Mouse (Mus musculus): Measurements from ENCODE around the gene Tas1r3. TPM values are rescaled to one million over a fixed set of nuclear protein-coding genes. Genes with fewer than 3 reads are reported as not detected.
A peak's percentile ranks its signal among the peaks of the same experiment; 100 is the strongest.

Gene Tas1r3
- polyA plus RNA-seq, 1 experiment from 2014 or later: 0.19 TPM

DNA sequence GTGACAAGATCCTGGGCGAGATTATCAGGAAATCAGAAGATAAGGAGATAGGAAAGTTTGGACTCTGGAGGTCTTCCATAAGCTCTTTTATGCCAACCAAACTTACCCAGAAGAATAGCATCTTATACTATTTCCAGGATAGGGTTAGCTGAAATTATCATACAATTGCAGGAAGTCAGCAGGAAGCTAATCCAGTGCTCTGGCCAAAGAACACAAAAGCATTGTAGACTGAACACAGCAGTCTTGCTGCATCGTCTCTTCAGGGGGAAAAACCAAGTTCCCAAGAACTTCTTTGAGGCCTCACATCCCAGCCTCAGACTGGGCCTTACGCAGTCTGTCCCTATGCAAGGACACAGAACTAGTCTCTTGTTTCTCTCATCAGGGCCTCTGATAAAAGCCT lies 20.4 kb upstream of the Tas1r3 start:
- no peaks in the 10 kb centered on the region for H3K27me3 ChIP-seq (replicated peaks; ENCODE audit: insufficient read depth, low read length)
- H3K36me3 ChIP-seq (ENCODE audit: insufficient read depth, low read length): peaks cover 25% of the 10 kb centered on the region
- no peak overlapping the region for H3K9ac ChIP-seq (replicated peaks; ENCODE audit: low read depth)
- no peak overlapping the region for H3K4me2 ChIP-seq (replicated peaks; ENCODE audit: low read depth, low read length)
- 66% methylated on average over 3 of the region's 3 CpGs for WGBS
- peak; percentile 28 for ATAC-seq
- H3K9me3 ChIP-seq (ENCODE audit: low read length): no peaks in the 10 kb centered on the region
- H3K27ac ChIP-seq (ENCODE audit: low read length): peak overlapping the region; percentile 54
- H3K4me3 ChIP-seq (ENCODE audit: low read depth, low read length): no peak overlapping the region
- TF ChIP-seq CTCF (IDR thresholded peaks at IDR 0.05): no peak
- peak; percentile 41; the same call in 1 of the 2 replicates for TF ChIP-seq EP300 (IDR thresholded peaks at IDR 0.05)
- DNase-seq (ENCODE audit: low spot score): peak; percentile 33
- no peaks in the 10 kb centered on the region for H3K4me1 ChIP-seq (ENCODE audit: insufficient read depth, low read depth, low read length)

GRCm38 (mm10) chr4:155871404-155871803 lies 8.2 kb upstream of the Tas1r3 start:
- no peaks in the 10 kb centered on the region for H3K9me3 ChIP-seq (ENCODE audit: low read length)
- TF ChIP-seq EP300 (IDR thresholded peaks at IDR 0.05) (no peak), CTCF (IDR thresholded peaks at IDR 0.05) (no peak)
- H3K4me1 ChIP-seq (ENCODE audit: insufficient read depth, low read depth, low read length): peaks cover 10% of the 10 kb centered on the region; the same call in 1 of the 2 replicates
- H3K9ac ChIP-seq (replicated peaks; ENCODE audit: low read depth): no peak overlapping the region
- H3K36me3 ChIP-seq (ENCODE audit: insufficient read depth, low read length): peaks cover 14% of the 10 kb centered on the region
- H3K27ac ChIP-seq (ENCODE audit: low read length): no peak overlapping the region
- WGBS: 81% methylated on average over 7 of the region's 7 CpGs
- DNase-seq (ENCODE audit: low spot score): no peak
- H3K4me3 ChIP-seq (ENCODE audit: low read depth, low read length): no peak overlapping the region
- no peak for ATAC-seq
- no peak overlapping the region for H3K4me2 ChIP-seq (replicated peaks; ENCODE audit: low read depth, low read length)
- no peaks in the 10 kb centered on the region for H3K27me3 ChIP-seq (replicated peaks; ENCODE audit: insufficient read depth, low read length)

DNA sequence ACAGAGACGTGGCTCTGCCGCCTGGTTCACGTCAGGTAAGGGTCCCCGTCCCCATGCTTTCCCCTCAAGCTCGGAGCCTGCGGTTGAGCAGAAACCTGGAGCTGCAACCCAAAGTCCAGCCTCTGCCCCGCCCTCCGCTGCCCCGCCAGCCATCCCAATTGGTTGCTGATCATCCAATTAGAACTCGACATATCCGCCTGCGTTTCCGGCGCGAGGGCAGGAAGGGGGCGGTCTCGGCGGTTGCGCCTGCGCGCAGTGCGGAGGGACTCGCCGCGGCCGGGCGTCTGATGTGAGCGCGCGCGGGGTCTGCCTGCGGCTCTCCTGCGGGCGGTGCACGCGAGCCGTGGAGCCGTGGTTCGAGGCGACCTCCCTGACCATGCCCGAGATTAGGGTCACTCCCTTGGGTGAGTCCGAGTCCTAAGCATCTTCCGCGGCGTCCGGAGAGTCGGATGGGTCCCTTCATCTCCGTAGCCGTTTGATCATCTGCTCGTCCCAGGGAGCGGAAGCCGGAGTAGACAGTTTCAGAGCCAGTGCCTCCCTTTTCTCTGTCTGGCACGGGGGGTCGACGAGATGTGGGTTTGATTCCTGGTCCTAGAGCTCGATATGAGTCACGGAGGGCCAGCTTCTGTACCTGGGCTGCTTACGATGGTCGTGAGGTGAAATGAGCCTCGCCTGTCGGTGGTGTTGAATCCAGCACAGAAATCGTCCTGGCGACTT lies 6.3 kb upstream of the Tas1r3 start, which contains the start of the genes Cptp and Ints11:
Cptp (minus strand) TSS at position 124 of the 717 bp plus-strand sequence.
Ints11 (plus strand) TSS at position 230 of the 717 bp plus-strand sequence.
- no peaks in the 10 kb centered on the region for H3K9me3 ChIP-seq (ENCODE audit: low read length)
- ATAC-seq (peak; percentile 98), DNase-seq (ENCODE audit: low spot score) (peak; percentile 97)
- peak within 1 kb of the TSS; percentile 27 for H3K27ac ChIP-seq (ENCODE audit: low read length)
- WGBS: under 1% methylated on average over 57 of the region's 63 CpGs
- H3K36me3 ChIP-seq (ENCODE audit: insufficient read depth, low read length): peaks cover 18% of the 10 kb centered on the region; the same call in 1 of the 2 replicates
- H3K4me3 ChIP-seq (ENCODE audit: low read depth, low read length): peak within 1 kb of the TSS; percentile 71
- H3K27me3 ChIP-seq (replicated peaks; ENCODE audit: insufficient read depth, low read length): no peaks in the 10 kb centered on the region
- peaks cover 10% of the 10 kb centered on the region; the same call in 1 of the 2 replicates for H3K4me1 ChIP-seq (ENCODE audit: insufficient read depth, low read depth, low read length)
- TF ChIP-seq EP300 (IDR thresholded peaks at IDR 0.05) (no peak), CTCF (IDR thresholded peaks at IDR 0.05) (peak; percentile 65)
- H3K9ac ChIP-seq (replicated peaks; ENCODE audit: low read depth): peak within 1 kb of the TSS; percentile 55
- peak within 1 kb of the TSS; percentile 98 for H3K4me2 ChIP-seq (replicated peaks; ENCODE audit: low read depth, low read length)

DNA sequence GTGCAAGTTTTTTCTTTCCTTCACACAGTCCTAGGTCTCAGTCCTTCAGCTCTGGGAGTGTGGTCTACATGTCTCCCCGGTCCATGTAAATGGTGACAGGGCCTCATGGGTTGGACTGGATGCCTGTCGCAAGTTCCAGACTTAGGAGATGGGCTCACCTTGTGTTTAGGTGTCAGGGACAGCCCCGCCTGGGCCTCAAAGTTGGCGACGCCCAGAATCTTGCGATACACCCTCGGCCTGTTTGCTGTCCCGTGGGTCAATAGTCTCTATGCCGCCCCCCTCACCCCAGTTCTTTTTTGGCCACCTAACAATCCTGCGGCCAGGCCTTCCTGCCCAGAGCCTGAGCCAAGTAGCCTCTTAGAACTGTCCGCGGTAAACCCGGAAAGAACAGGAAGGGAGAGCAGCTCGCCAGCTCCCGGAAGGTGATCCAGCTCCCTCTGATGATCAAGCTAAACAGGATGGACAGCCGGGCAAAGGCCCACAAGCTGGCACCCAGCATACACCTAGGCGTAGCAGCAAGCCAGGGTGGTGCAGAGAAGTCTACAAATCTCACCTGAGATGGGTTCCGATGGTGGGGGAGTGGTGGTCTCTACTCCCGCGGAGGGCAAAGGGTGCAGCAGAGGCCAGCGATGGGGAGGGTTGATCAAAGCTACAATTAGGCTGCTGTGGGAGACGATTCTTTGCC lies 5.6 kb upstream of the Tas1r3 start:
- Histone ChIP-seq H3K4me3 (ENCODE audit: low read depth, low read length) (peak overlapping the region; percentile 71), H3K9ac (replicated peaks; ENCODE audit: low read depth) (peak overlapping the region; percentile 52), H3K36me3 (ENCODE audit: insufficient read depth, low read length) (peaks cover 18% of the 10 kb centered on the region; the same call in 1 of the 2 replicates), H3K9me3 (ENCODE audit: low read length) (no peaks in the 10 kb centered on the region), H3K27me3 (replicated peaks; ENCODE audit: insufficient read depth, low read length) (no peaks in the 10 kb centered on the region), H3K4me2 (replicated peaks; ENCODE audit: low read depth, low read length) (peak overlapping the region; percentile 98), H3K27ac (ENCODE audit: low read length) (no peak overlapping the region), H3K4me1 (ENCODE audit: insufficient read depth, low read depth, low read length) (peaks cover 10% of the 10 kb centered on the region; the same call in 1 of the 2 replicates)
- no peak for TF ChIP-seq EP300 (IDR thresholded peaks at IDR 0.05)
- no peak for TF ChIP-seq CTCF (IDR thresholded peaks at IDR 0.05)
- peak; percentile 25 for DNase-seq (ENCODE audit: low spot score)
- ATAC-seq: peak; percentile 42
- 8% methylated on average over 22 of the region's 22 CpGs for WGBS

GRCm38 (mm10) chr4:155861787-155862186 lies 1.4 kb downstream of the Tas1r3 start:
- Histone ChIP-seq H3K9ac (replicated peaks; ENCODE audit: low read depth) (no peak overlapping the region), H3K27ac (ENCODE audit: low read length) (no peak overlapping the region), H3K27me3 (replicated peaks; ENCODE audit: insufficient read depth, low read length) (no peaks in the 10 kb centered on the region), H3K4me1 (ENCODE audit: insufficient read depth, low read depth, low read length) (no peaks in the 10 kb centered on the region), H3K9me3 (ENCODE audit: low read length) (no peaks in the 10 kb centered on the region), H3K4me2 (replicated peaks; ENCODE audit: low read depth, low read length) (no peak overlapping the region), H3K4me3 (ENCODE audit: low read depth, low read length) (no peak overlapping the region), H3K36me3 (ENCODE audit: insufficient read depth, low read length) (peaks cover 15% of the 10 kb centered on the region; the same call in 1 of the 2 replicates)
- no peak for TF ChIP-seq EP300 (IDR thresholded peaks at IDR 0.05)
- TF ChIP-seq CTCF (IDR thresholded peaks at IDR 0.05): no peak
- ATAC-seq: no peak
- no peak for DNase-seq (ENCODE audit: low spot score)
- WGBS: 84% methylated on average over 7 of the region's 7 CpGs

GRCm38 (mm10) chr4:155859318-155859717 lies 3.8 kb downstream of the Tas1r3 start:
- Histone ChIP-seq H3K4me3 (ENCODE audit: low read depth, low read length) (no peak overlapping the region), H3K36me3 (ENCODE audit: insufficient read depth, low read length) (peaks cover 8% of the 10 kb centered on the region; the same call in 1 of the 2 replicates), H3K4me2 (replicated peaks; ENCODE audit: low read depth, low read length) (no peak overlapping the region), H3K27ac (ENCODE audit: low read length) (no peak overlapping the region), H3K4me1 (ENCODE audit: insufficient read depth, low read depth, low read length) (no peaks in the 10 kb centered on the region), H3K9me3 (ENCODE audit: low read length) (no peaks in the 10 kb centered on the region), H3K9ac (replicated peaks; ENCODE audit: low read depth) (no peak overlapping the region), H3K27me3 (replicated peaks; ENCODE audit: insufficient read depth, low read length) (no peaks in the 10 kb centered on the region)
- TF ChIP-seq CTCF (IDR thresholded peaks at IDR 0.05) (peak; percentile 18; the same call in 1 of the 2 replicates), EP300 (IDR thresholded peaks at IDR 0.05) (no peak)
- WGBS: 21% methylated on average over 13 of the region's 13 CpGs
- ATAC-seq: peak; percentile 60
- peak; percentile 63 for DNase-seq (ENCODE audit: low spot score)

All from lung, postnatal 0 days (tissue).